Mouse (Mus musculus) cortical plate, adult 2 months (tissue): ENCODE results near the gene Fgfr2.

Experiments used
- CTCF ChIP-seq: fragments of 200-500 bp; IDR thresholded peaks from 2 replicates; pipeline ENCODE4 v1.5.1; 2011; ENCODE audit warnings: mild to moderate bottlenecking, control low read depth, low read length; ENCODE audit not compliant: insufficient read depth; ENCODE audit errors: extremely low read depth
- POLR2A ChIP-seq: fragments of 200-500 bp; IDR thresholded peaks from 2 replicates; pipeline ENCODE4 v1.6.1; 2011; ENCODE audit warnings: mild to moderate bottlenecking, low read length, control low read depth; ENCODE audit not compliant: insufficient read depth; ENCODE audit errors: extremely low read depth

GRCm38 (mm10) chr7:130563880-130564279, 2559.3 kb downstream of the Fgfr2 start:
- TF ChIP-seq CTCF, result no peak
- no peak for TF ChIP-seq POLR2A
